Mouse (Mus musculus): ENCODE measurements around the gene Gm37240. TPM values are rescaled to one million over a fixed set of nuclear protein-coding genes. Genes with fewer than 3 reads are reported as not detected.

The Gm37240 gene
- polyA plus RNA-seq, 1 experiment from 2014 or later = 2.2 TPM

DNA sequence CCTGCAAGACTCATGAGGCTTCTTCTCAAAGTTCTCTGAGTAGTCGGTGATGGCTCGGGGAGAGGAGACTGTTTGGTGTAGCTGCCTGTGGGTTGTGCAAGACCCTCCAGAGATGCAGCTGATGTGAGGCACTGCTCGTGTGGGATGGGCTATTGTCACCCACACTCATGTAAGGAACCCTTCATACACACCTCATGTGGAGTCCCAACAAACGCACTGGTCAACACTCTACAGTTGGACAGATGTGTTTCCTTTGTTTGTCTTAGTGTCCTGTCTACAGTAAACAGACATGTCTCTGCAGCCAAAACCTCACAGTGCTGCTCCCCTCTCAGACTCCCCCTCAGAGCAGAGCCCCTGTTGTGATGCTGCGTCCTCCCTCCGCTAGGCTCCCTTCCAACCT lies 217.5 kb downstream of the Gm37240 start:
- no peak overlapping the region for H3K4me2 ChIP-seq (ENCODE audit: low read depth, severe bottlenecking)
- ATAC-seq (ENCODE audit: insufficient number of reproducible peaks, low FRiP score, low TSS enrichment, low read depth) = no peak
- no peak overlapping the region for H3K9ac ChIP-seq (ENCODE audit: low read length)
- H3K9me3 ChIP-seq (ENCODE audit: control insufficient read depth, low read length) = no peaks in the 10 kb centered on the region
- H3K4me1 ChIP-seq (ENCODE audit: control insufficient read depth, insufficient read depth, low read length) = no peaks in the 10 kb centered on the region
- DNase-seq (ENCODE audit: low spot score) = no peak
- no peak overlapping the region for H3K27ac ChIP-seq (replicated peaks; ENCODE audit: low read depth, low read length)
- H3K27me3 ChIP-seq (ENCODE audit: control insufficient read depth, insufficient read depth, low read length) = no peaks in the 10 kb centered on the region
- WGBS = 92% methylated on average over 6 of the region's 6 CpGs
- H3K4me3 ChIP-seq (ENCODE audit: low read depth, low read length) = no peak overlapping the region
- no peaks in the 10 kb centered on the region for H3K36me3 ChIP-seq (ENCODE audit: control insufficient read depth, insufficient read depth, low read length)

DNA sequence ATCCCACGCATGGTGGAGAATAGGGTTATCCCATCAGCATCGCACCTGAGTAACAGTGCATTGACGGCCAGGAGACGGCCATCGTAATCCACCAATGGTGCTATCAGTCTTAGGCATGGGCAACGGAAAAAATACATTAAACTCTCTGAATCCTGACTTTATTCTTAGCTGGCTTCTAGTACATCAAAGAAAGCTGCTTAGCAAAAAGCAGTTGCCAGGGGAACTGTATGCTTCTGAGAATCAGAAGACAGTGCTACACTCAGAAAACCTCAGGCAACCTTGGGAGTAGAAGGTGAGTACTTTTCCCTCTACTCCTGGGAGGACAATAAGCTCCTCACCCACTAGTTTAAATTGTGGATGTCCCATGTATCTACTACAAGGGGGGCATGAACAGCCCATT lies 219.6 kb downstream of the Gm37240 start:
- ATAC-seq (ENCODE audit: insufficient number of reproducible peaks, low FRiP score, low TSS enrichment, low read depth) (no peak), DNase-seq (ENCODE audit: low spot score) (no peak)
- no peaks in the 10 kb centered on the region for H3K4me1 ChIP-seq (ENCODE audit: control insufficient read depth, insufficient read depth, low read length)
- H3K36me3 ChIP-seq (ENCODE audit: control insufficient read depth, insufficient read depth, low read length) = no peaks in the 10 kb centered on the region
- WGBS = 91% methylated on average over 6 of the region's 6 CpGs
- no peak overlapping the region for H3K4me3 ChIP-seq (ENCODE audit: low read depth, low read length)
- no peaks in the 10 kb centered on the region for H3K9me3 ChIP-seq (ENCODE audit: control insufficient read depth, low read length)
- no peaks in the 10 kb centered on the region for H3K27me3 ChIP-seq (ENCODE audit: control insufficient read depth, insufficient read depth, low read length)
- no peak overlapping the region for H3K27ac ChIP-seq (replicated peaks; ENCODE audit: low read depth, low read length)
- no peak overlapping the region for H3K9ac ChIP-seq (ENCODE audit: low read length)
- H3K4me2 ChIP-seq (ENCODE audit: low read depth, severe bottlenecking) = no peak overlapping the region

DNA sequence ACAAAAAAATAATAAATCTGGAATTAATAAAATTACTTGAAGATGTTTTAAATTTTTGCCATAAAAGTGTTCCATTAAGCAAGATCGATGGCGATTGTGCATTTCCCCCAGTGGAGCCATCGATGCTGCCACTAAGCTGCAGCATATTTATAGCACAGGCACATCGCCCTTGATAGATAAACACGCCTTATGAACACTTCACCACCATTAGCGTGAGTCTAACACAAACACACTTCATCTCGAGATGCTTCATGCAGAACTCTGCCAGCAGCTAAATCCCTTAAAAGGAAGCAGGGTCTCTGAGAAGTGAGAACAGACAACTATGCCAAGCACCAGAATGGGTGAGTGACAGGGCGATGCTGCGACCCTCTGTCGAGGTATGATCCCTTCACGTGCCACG lies 220.6 kb downstream of the Gm37240 start:
- H3K4me2 ChIP-seq (ENCODE audit: low read depth, severe bottlenecking) = no peak overlapping the region
- no peaks in the 10 kb centered on the region for H3K27me3 ChIP-seq (ENCODE audit: control insufficient read depth, insufficient read depth, low read length)
- DNase-seq (ENCODE audit: low spot score) (no peak), ATAC-seq (ENCODE audit: insufficient number of reproducible peaks, low FRiP score, low TSS enrichment, low read depth) (no peak)
- 85% methylated on average over 12 of the region's 12 CpGs for WGBS
- H3K4me1 ChIP-seq (ENCODE audit: control insufficient read depth, insufficient read depth, low read length) = no peaks in the 10 kb centered on the region
- H3K9me3 ChIP-seq (ENCODE audit: control insufficient read depth, low read length) = no peaks in the 10 kb centered on the region
- H3K4me3 ChIP-seq (ENCODE audit: low read depth, low read length) = no peak overlapping the region
- no peak overlapping the region for H3K27ac ChIP-seq (replicated peaks; ENCODE audit: low read depth, low read length)
- no peaks in the 10 kb centered on the region for H3K36me3 ChIP-seq (ENCODE audit: control insufficient read depth, insufficient read depth, low read length)
- H3K9ac ChIP-seq (ENCODE audit: low read length) = no peak overlapping the region

DNA sequence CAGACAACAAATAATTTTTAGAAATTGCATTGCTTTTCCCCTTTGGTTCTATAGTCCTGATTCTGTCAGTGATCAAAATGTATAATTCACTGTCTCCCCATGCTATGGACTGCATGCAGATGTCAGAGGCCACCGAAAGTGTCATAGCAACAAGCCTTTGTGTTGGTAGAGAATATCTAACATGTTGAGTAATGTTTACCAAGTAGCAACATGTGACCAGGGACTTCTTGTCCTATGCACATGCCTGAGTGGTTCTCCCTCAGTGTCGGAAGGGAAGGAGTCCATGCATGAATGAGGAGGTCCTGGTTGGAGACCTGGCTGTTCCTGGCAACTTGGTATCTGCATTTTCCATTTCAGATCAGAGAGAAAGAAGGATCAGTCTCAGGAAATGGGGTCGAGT lies 221.2 kb downstream of the Gm37240 start:
- Histone ChIP-seq H3K36me3 (ENCODE audit: control insufficient read depth, insufficient read depth, low read length) (no peaks in the 10 kb centered on the region), H3K27ac (replicated peaks; ENCODE audit: low read depth, low read length) (no peak overlapping the region), H3K9ac (ENCODE audit: low read length) (no peak overlapping the region), H3K4me3 (ENCODE audit: low read depth, low read length) (no peak overlapping the region), H3K4me2 (ENCODE audit: low read depth, severe bottlenecking) (no peak overlapping the region), H3K27me3 (ENCODE audit: control insufficient read depth, insufficient read depth, low read length) (no peaks in the 10 kb centered on the region), H3K4me1 (ENCODE audit: control insufficient read depth, insufficient read depth, low read length) (no peaks in the 10 kb centered on the region), H3K9me3 (ENCODE audit: control insufficient read depth, low read length) (no peaks in the 10 kb centered on the region)
- no peak for ATAC-seq (ENCODE audit: insufficient number of reproducible peaks, low FRiP score, low TSS enrichment, low read depth)
- 77% methylated on average over 3 of the region's 3 CpGs for WGBS
- no peak for DNase-seq (ENCODE audit: low spot score)

DNA sequence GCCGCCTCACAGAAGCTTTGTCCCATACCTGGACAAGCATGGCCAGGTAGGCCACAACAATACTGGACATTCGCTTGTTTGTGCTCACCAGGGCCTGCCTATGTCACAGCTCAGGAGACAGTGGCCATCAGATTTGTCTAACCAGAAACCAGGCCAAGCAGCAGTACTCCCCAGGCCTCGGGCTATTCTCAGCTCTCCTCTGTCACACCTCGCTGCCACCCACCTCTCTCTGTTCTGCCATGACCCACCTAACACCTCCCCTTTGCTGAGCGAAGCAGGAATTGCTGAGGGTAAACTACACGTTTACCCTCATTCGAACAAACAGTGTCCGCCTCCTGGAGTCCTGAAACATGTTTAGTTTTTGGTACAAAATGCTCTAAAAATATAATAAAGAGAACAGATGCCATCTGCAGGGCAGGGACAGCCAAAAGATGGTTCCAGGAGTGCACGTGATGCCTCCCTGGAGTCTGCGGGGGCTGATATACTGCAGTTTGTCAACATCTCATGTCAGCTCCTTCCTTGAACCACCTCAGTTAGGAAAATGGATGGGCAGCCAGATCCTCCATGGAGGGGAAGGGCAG lies 222.6 kb downstream of the Gm37240 start:
- Histone ChIP-seq H3K4me2 (ENCODE audit: low read depth, severe bottlenecking) (no peak overlapping the region), H3K27ac (replicated peaks; ENCODE audit: low read depth, low read length) (no peak overlapping the region), H3K9ac (ENCODE audit: low read length) (no peak overlapping the region), H3K27me3 (ENCODE audit: control insufficient read depth, insufficient read depth, low read length) (no peaks in the 10 kb centered on the region), H3K36me3 (ENCODE audit: control insufficient read depth, insufficient read depth, low read length) (no peaks in the 10 kb centered on the region), H3K9me3 (ENCODE audit: control insufficient read depth, low read length) (no peaks in the 10 kb centered on the region), H3K4me1 (ENCODE audit: control insufficient read depth, insufficient read depth, low read length) (no peaks in the 10 kb centered on the region), H3K4me3 (ENCODE audit: low read depth, low read length) (no peak overlapping the region)
- 84% methylated on average over 10 of the region's 10 CpGs for WGBS
- DNase-seq (ENCODE audit: low spot score) (no peak), ATAC-seq (ENCODE audit: insufficient number of reproducible peaks, low FRiP score, low TSS enrichment, low read depth) (no peak)

DNA sequence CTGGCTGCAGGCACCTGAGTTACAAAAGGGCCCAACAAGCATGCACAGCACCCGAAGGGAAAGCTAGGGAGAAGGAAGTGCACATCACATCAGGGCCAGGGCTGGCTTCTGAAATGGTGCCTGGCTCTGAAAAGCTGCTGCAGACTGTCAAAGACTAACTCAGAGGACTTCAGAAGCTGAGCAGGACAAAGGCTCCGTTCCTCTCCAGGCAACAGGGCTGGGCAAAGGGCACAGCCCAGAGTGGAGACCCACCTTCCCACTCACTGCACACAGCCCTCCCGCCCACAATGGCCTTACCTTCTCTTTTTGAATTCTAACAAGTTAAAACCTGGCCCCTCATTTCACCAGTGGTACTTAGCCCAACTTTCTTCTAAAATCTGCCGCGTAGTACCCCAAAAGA lies 223.5 kb downstream of the Gm37240 start:
- 82% methylated on average over 5 of the region's 5 CpGs for WGBS
- Histone ChIP-seq H3K4me1 (ENCODE audit: control insufficient read depth, insufficient read depth, low read length) (no peaks in the 10 kb centered on the region), H3K9me3 (ENCODE audit: control insufficient read depth, low read length) (no peaks in the 10 kb centered on the region), H3K4me3 (ENCODE audit: low read depth, low read length) (no peak overlapping the region), H3K4me2 (ENCODE audit: low read depth, severe bottlenecking) (no peak overlapping the region), H3K36me3 (ENCODE audit: control insufficient read depth, insufficient read depth, low read length) (no peaks in the 10 kb centered on the region), H3K27ac (replicated peaks; ENCODE audit: low read depth, low read length) (no peak overlapping the region), H3K9ac (ENCODE audit: low read length) (no peak overlapping the region), H3K27me3 (ENCODE audit: control insufficient read depth, insufficient read depth, low read length) (no peaks in the 10 kb centered on the region)
- ATAC-seq (ENCODE audit: insufficient number of reproducible peaks, low FRiP score, low TSS enrichment, low read depth) (no peak), DNase-seq (ENCODE audit: low spot score) (no peak)

DNA sequence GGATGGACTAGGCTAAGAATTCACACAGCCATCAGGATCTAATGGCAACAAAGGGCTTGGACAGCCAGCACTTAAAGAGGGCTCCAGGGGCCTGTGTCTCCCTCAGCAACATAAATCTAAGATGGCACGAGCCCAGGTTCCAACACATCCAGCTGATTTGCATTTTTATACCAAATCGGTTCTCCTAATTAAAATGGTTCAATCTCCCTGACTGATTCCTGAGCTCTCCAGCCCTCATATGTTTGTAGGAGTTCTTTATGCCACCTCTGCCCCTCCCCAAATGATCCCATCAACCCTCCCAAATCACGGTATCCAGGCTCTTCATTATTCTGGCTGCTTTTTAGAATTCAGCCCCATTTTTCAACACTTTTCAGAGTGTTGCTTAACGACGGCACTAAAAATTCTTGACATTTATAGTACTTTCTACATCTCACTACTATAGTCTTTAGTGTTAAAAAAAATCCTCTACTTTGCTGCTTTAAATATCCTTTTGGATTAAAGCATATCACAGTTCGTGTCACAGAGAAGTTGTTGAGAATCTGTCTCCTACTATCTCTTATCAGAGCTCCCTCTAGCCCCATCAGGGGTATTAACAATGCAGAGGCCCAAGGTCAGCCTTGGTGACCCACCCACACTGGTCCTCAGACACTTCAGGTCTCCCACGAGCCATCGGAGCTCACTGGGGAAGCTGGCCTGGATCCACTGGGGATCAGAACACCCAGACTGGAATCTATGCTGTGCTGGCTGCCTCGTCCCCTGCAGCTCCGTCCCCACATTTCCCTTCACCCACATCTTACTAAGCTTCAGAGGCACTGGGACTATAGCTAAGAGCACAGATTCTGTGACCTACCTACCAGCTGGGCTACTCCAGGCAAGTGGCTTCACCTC lies 225.1 kb downstream of the Gm37240 start:
- ATAC-seq (ENCODE audit: insufficient number of reproducible peaks, low FRiP score, low TSS enrichment, low read depth) (no peak), DNase-seq (ENCODE audit: low spot score) (no peak)
- Histone ChIP-seq H3K4me2 (ENCODE audit: low read depth, severe bottlenecking) (no peak overlapping the region), H3K27me3 (ENCODE audit: control insufficient read depth, insufficient read depth, low read length) (no peaks in the 10 kb centered on the region), H3K27ac (replicated peaks; ENCODE audit: low read depth, low read length) (no peak overlapping the region), H3K4me1 (ENCODE audit: control insufficient read depth, insufficient read depth, low read length) (no peaks in the 10 kb centered on the region), H3K36me3 (ENCODE audit: control insufficient read depth, insufficient read depth, low read length) (no peaks in the 10 kb centered on the region), H3K9me3 (ENCODE audit: control insufficient read depth, low read length) (no peaks in the 10 kb centered on the region), H3K4me3 (ENCODE audit: low read depth, low read length) (no peak overlapping the region), H3K9ac (ENCODE audit: low read length) (no peak overlapping the region)
- WGBS = 76% methylated on average over 10 of the region's 10 CpGs

DNA sequence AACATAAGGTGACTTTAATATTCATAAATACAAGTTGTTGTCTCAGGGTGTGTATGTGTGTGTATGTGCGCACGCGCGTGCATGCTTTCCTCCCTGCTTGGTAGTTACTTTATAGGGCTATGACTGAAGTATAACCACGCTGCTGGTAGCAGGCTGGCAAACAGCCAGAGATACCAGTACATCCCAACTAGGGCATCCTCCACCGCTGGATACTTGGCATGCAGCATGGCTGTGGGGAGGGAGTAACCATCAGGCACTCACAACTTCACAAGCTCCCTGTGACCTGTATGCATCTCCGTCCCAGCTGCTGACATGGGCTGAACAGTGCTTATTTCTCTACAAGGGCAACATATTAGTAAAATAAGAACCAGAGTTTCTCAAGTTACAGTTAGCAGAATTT lies 227.6 kb downstream of the Gm37240 start:
- no peak for ATAC-seq (ENCODE audit: insufficient number of reproducible peaks, low FRiP score, low TSS enrichment, low read depth)
- Histone ChIP-seq H3K9ac (ENCODE audit: low read length) (no peak overlapping the region), H3K4me2 (ENCODE audit: low read depth, severe bottlenecking) (no peak overlapping the region), H3K36me3 (ENCODE audit: control insufficient read depth, insufficient read depth, low read length) (no peaks in the 10 kb centered on the region), H3K27me3 (ENCODE audit: control insufficient read depth, insufficient read depth, low read length) (no peaks in the 10 kb centered on the region), H3K4me1 (ENCODE audit: control insufficient read depth, insufficient read depth, low read length) (no peaks in the 10 kb centered on the region), H3K9me3 (ENCODE audit: control insufficient read depth, low read length) (no peaks in the 10 kb centered on the region), H3K27ac (replicated peaks; ENCODE audit: low read depth, low read length) (no peak overlapping the region), H3K4me3 (ENCODE audit: low read depth, low read length) (no peak overlapping the region)
- 92% methylated on average over 7 of the region's 7 CpGs for WGBS
- DNase-seq (ENCODE audit: low spot score) = no peak

Measured in limb, embryonic 11.5 days (tissue).